Mouse (Mus musculus) macrophage (primary cell): Measurements from ENCODE around the gene Sfswap. TPM values are rescaled to one million over a fixed set of nuclear protein-coding genes. Genes with fewer than 3 reads are reported as not detected.

Experiments
- H3K27ac ChIP-seq: fragments of 350-480 bp; formaldehyde crosslinking; 2 replicates; pipeline ENCODE4 v1.9.0; 2021
- H3K36me3 ChIP-seq: fragments of 350-480 bp; formaldehyde crosslinking; 2 replicates; pipeline ENCODE4 v1.9.0; 2021; ENCODE audit errors: inconsistent target
- H3K4me3 ChIP-seq: fragments of 350-480 bp; formaldehyde crosslinking; 2 replicates; pipeline ENCODE4 v1.9.0; 2021; ENCODE audit errors: inconsistent target
- H3K79me2 ChIP-seq: fragments of 350-480 bp; formaldehyde crosslinking; 2 replicates; pipeline ENCODE4 v1.9.0; 2021; ENCODE audit errors: inconsistent target
- WGBS: methylation state at CpG from one replicate; pipeline ENCODE4 v1.1.7; 2026; ENCODE audit warnings: inconsistent platforms; ENCODE audit not compliant: missing documents; 5-methylcytosine and 5-hydroxymethylcytosine counted together
- polyA plus RNA-seq: library from polyadenylated mRNA; stranded (reverse); fragments of 250-400 nt; gene quantifications from 3 replicates; pipeline ENCODE4 v1.2.4, GENCODE M21; 2018; ENCODE audit warnings: inconsistent platforms

Gene Sfswap
- polyA plus RNA-seq, 1 experiment from 2014 or later = 54.6 TPM

GRCm38 (mm10) chr5:129549716-129550115 lies 48.7 kb downstream of the Sfswap start:
- Histone ChIP-seq H3K36me3 (peaks cover 89% of the 10 kb centered on the region), H3K27ac (no peak overlapping the region), H3K4me3 (no peak overlapping the region), H3K79me2 (no peaks in the 10 kb centered on the region)
- 94% methylated on average over 12 of the region's 12 CpGs for WGBS

GRCm38 (mm10) chr5:129550790-129551189 lies 49.8 kb downstream of the Sfswap start:
- peaks cover 92% of the 10 kb centered on the region for H3K36me3 ChIP-seq
- H3K79me2 ChIP-seq = no peaks in the 10 kb centered on the region
- no peak overlapping the region for H3K4me3 ChIP-seq
- H3K27ac ChIP-seq = no peak overlapping the region
- 94% methylated on average over 6 of the region's 6 CpGs for WGBS

- Histone ChIP-seq H3K79me2 (no peaks in the 10 kb centered on the region), H3K4me3 (no peak overlapping the region), H3K36me3 (peaks cover 94% of the 10 kb centered on the region), H3K27ac (no peak overlapping the region)
- 100% methylated on average over 2 of the region's 2 CpGs for WGBS
Observed at GRCm38 (mm10) chr5:129551991-129552390, 51.0 kb downstream of the Sfswap start.

DNA sequence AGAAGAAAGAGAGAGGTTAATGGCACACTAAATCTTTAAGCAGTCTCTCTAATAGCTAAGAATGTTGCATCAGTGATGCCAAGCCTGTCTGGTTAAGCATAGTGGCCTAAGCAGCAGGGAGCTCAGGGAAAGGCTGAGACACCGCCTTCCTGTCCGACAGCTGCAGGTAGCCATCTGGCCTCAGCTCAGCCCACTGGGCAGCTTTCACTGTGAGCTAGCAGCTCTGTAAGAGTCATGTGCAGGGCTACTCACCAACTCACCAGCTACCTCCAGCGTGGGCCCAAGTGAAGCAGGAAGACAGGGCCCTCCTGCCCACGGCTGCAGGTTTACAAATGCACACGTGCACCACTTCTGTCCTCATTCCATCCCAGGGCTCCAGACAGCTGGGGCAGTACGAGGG lies 52.6 kb downstream of the Sfswap start:
- 92% methylated on average over 6 of the region's 6 CpGs for WGBS
- H3K36me3 ChIP-seq = peaks cover 90% of the 10 kb centered on the region
- H3K27ac ChIP-seq = no peak overlapping the region
- no peaks in the 10 kb centered on the region for H3K79me2 ChIP-seq
- H3K4me3 ChIP-seq = no peak overlapping the region

DNA sequence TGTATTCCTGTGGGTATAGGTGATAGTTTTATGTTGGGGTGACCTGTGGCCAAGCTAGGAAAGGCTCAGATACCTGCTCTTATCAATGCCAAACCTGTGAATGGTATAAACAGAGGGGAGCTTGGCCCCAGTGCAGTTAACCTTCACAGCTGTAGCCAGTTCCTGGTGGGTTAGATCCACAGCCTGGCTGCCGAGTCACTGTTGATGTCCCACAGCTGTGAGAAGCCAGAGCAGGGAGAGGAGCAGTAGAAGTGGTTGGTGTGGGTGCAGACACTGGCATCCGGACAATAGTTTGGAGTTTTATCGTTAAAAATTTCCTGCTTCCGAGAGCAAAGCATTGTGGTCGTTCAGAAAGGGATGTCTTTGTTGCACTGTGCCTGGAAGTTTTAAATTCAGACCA lies 57.6 kb downstream of the Sfswap start:
- WGBS = 95% methylated on average over 4 of the region's 5 CpGs
- Histone ChIP-seq H3K4me3 (no peak overlapping the region), H3K36me3 (peaks cover 89% of the 10 kb centered on the region), H3K27ac (no peak overlapping the region), H3K79me2 (no peaks in the 10 kb centered on the region)

DNA sequence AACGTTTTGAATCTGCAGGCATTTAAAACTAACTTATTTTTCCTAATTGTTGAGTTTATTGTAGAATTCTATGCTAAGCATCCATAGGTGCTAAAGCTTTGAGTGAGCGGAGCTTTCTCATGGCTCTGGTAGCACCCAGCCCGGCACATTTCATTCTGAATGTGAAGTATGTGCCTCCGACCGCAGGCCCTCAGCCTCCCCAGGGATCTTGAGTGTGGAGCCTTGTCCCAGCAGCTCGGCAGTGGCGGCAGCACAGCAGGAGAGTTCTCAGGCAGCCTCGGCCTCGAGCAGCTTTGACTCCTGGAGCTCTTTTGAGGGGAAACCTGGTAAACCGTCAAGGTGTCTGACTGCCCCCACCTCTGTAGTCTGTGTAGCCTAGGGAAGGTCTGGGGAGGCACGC lies 58.3 kb downstream of the Sfswap start:
- WGBS = 92% methylated on average over 10 of the region's 11 CpGs
- Histone ChIP-seq H3K79me2 (no peaks in the 10 kb centered on the region), H3K27ac (no peak overlapping the region), H3K36me3 (peaks cover 88% of the 10 kb centered on the region), H3K4me3 (no peak overlapping the region)

GRCm38 (mm10) chr5:129562342-129562741 lies 61.3 kb downstream of the Sfswap start:
- Histone ChIP-seq H3K27ac (no peak overlapping the region), H3K4me3 (no peak overlapping the region), H3K79me2 (no peaks in the 10 kb centered on the region), H3K36me3 (peaks cover 83% of the 10 kb centered on the region)
- WGBS = 95% methylated on average over 8 of the region's 8 CpGs

DNA sequence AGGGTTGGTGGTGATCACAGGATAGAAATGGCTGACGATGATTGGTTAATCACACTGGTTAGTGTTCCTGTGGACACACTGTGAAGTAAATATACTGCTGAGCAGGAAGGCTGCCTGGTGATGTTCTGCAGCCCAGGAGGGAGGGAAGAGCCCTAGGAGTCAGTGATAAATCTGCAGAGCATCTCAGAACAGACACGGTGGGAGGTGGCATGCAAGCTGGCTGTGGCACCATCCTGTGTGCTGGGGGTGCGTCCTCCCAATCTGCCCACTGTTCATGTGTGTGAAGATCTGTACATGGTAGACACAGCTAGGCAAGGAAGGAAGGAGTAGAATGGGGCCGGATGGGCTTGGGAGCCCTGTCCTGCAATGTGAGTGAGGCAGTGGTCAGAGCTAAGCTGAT lies 67.6 kb downstream of the Sfswap start:
- 90% methylated on average over 4 of the region's 4 CpGs for WGBS
- no peak overlapping the region for H3K4me3 ChIP-seq
- H3K27ac ChIP-seq = no peak overlapping the region
- H3K79me2 ChIP-seq = no peaks in the 10 kb centered on the region
- H3K36me3 ChIP-seq = peaks cover 76% of the 10 kb centered on the region

- Histone ChIP-seq H3K36me3 (no peaks in the 10 kb centered on the region), H3K79me2 (no peaks in the 10 kb centered on the region), H3K4me3 (no peak overlapping the region), H3K27ac (no peak overlapping the region)
- 12% methylated on average over 12 of the region's 12 CpGs for WGBS
Observed at GRCm38 (mm10) chr5:129578201-129578600, 77.2 kb downstream of the Sfswap start.

DNA sequence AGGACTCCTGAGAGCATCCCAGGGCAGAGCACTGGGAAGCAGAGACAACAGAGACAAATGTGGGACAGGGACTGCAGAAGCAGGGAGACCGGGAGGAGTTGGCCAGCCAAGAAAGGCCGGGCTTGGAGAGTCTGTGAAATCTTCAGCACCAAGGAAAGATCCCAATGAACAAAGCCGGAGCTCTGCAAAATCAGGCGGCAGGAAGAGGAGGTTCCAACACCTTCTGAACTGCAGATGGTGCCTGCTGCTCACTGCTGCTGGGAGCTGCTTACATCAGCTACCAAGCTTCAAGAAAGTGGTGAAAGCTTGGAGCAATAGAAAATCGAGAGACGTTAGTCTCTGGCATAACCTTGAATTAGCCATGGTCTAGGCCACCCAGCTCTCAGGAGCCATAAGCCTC lies 79.0 kb downstream of the Sfswap start:
- Histone ChIP-seq H3K27ac (no peak overlapping the region), H3K36me3 (no peaks in the 10 kb centered on the region), H3K4me3 (no peak overlapping the region), H3K79me2 (no peaks in the 10 kb centered on the region)
- 22% methylated on average over 6 of the region's 6 CpGs for WGBS

GRCm38 (mm10) chr5:129580572-129580971 lies 79.6 kb downstream of the Sfswap start:
- WGBS = 85% methylated on average over 7 of the region's 9 CpGs
- Histone ChIP-seq H3K36me3 (no peaks in the 10 kb centered on the region), H3K4me3 (no peak overlapping the region), H3K27ac (no peak overlapping the region), H3K79me2 (no peaks in the 10 kb centered on the region)

GRCm38 (mm10) chr5:129581015-129581414 lies 80.0 kb downstream of the Sfswap start:
- no peaks in the 10 kb centered on the region for H3K79me2 ChIP-seq
- H3K36me3 ChIP-seq = no peaks in the 10 kb centered on the region
- H3K27ac ChIP-seq = no peak overlapping the region
- 79% methylated on average over 7 of the region's 7 CpGs for WGBS
- no peak overlapping the region for H3K4me3 ChIP-seq

DNA sequence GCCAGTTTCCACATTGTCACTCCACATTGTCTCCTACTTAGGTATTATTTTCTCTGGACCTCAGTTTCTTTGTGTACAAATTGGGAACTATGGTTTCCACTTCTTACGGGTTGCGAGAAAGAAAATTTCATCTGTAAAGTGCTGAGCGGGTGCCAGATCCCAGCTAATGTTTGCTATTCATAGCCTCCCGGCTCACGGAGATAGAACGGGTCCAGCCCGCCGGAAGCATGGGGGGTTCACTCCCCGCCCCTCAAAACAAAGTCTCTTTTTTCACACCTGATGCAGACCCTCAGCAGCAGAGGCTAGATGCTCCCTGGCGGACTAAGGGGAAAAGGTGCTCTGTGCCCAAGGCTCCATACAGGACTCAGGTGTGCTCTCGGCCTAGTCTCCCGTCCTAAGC lies 82.3 kb downstream of the Sfswap start:
- Histone ChIP-seq H3K27ac (no peak overlapping the region), H3K79me2 (no peaks in the 10 kb centered on the region), H3K36me3 (no peaks in the 10 kb centered on the region), H3K4me3 (no peak overlapping the region)
- WGBS = 4% methylated on average over 12 of the region's 12 CpGs

DNA sequence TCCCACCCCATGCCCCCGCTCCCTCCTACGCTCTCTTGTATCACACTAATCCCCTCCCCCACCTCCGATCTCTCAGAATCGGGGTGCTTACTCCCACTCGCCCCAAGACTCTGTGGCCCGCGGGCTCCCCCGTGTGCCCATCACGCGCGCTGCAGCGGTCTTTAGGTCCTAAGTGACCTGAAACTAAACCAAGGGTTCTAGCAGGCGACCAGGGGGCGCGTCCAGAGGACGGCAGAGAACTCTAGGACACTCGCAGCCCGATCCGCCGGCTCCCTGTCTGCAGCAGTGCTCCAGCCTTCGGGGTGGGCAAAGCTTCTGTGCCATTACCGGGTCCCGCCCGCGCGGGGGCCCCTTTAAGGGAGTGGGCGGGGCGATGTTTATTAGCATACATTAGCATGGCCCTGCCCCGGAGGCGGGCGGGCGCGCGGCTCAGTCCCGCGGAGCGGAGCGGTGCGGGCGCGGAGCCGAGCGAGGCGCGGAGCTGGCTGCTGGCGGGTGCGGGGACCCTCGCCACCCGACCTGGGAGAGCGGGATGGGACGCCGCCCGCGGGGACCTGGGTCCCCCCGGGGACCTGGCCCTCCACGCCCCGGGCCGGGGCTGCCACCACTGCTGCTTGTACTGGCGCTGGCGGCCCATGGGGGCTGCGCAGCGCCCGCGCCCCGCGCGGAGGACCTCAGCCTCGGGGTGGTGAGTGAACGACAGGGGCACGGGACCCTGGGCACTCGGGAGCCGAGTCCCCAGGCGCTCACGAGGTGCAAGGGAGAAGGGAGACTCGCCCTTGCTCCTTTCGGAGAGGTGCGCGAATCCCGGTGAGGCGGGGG lies 83.0 kb downstream of the Sfswap start, which contains the start of gene Mmp17:
Gene Mmp17 (plus strand): TSS at position 409 of the 822 bp plus-strand sequence.
- no peak within 1 kb of the TSS for H3K27ac ChIP-seq
- H3K36me3 ChIP-seq = no peaks in the 10 kb centered on the region
- no peaks in the 10 kb centered on the region for H3K79me2 ChIP-seq
- H3K4me3 ChIP-seq = peak within 1 kb of the TSS; percentile 20; the same call in 1 of the 2 replicates
- under 1% methylated on average over 78 of the region's 80 CpGs for WGBS

- WGBS = under 1% methylated on average over 76 of the region's 76 CpGs
- Histone ChIP-seq H3K4me3 (no peak overlapping the region), H3K79me2 (no peaks in the 10 kb centered on the region), H3K36me3 (no peaks in the 10 kb centered on the region), H3K27ac (no peak overlapping the region)
Observed at GRCm38 (mm10) chr5:129584583-129585541, 83.8 kb downstream of the Sfswap start.
